Mouse (Mus musculus): ENCODE data around the gene Midn. TPM values are rescaled to one million over a fixed set of nuclear protein-coding genes. Genes with fewer than 3 reads are reported as not detected.

Midn gene
- polyA plus RNA-seq, 1 experiment from 2014 or later, result 31.9 TPM

GRCm38 (mm10) chr10:80172527-80173292 lies 24.6 kb downstream of the Midn start, which contains the start of gene 1600002K03Rik:
Gene 1600002K03Rik (plus strand): TSS chr10:80172944.
- H3K4me2 ChIP-seq, result peak within 1 kb of the TSS; percentile 72
- peak within 1 kb of the TSS; percentile 80 for H3K9ac ChIP-seq (ENCODE audit: low read depth, low read length)
- peaks cover 20% of the 10 kb centered on the region for H3K36me3 ChIP-seq (ENCODE audit: control insufficient read depth, insufficient read depth, low read length)
- 5% methylated on average over 35 of the region's 35 CpGs for WGBS (ENCODE audit: insufficient replicate concordance)
- H3K4me1 ChIP-seq (ENCODE audit: control insufficient read depth, insufficient read depth, low read length), result peaks cover 17% of the 10 kb centered on the region
- no peaks in the 10 kb centered on the region for H3K9me3 ChIP-seq (replicated peaks; ENCODE audit: control insufficient read depth, low read length)
- H3K27ac ChIP-seq (ENCODE audit: low read depth, low read length), result peak within 1 kb of the TSS; percentile 80
- no peaks in the 10 kb centered on the region for H3K27me3 ChIP-seq (ENCODE audit: control insufficient read depth, insufficient read depth, low read length)
- H3K4me3 ChIP-seq (ENCODE audit: low read depth, low read length), result peak within 1 kb of the TSS; percentile 65
- ATAC-seq (replicated peaks; ENCODE audit: insufficient number of reproducible peaks, low FRiP score, low TSS enrichment), result peak; percentile 65

GRCm38 (mm10) chr10:80173358-80173757 lies 25.3 kb downstream of the Midn start:
- H3K4me1 ChIP-seq (ENCODE audit: control insufficient read depth, insufficient read depth, low read length), result peaks cover 18% of the 10 kb centered on the region
- peak overlapping the region; percentile 65 for H3K4me3 ChIP-seq (ENCODE audit: low read depth, low read length)
- H3K9ac ChIP-seq (ENCODE audit: low read depth, low read length), result peak overlapping the region; percentile 80
- peaks cover 20% of the 10 kb centered on the region for H3K36me3 ChIP-seq (ENCODE audit: control insufficient read depth, insufficient read depth, low read length)
- no peaks in the 10 kb centered on the region for H3K27me3 ChIP-seq (ENCODE audit: control insufficient read depth, insufficient read depth, low read length)
- H3K9me3 ChIP-seq (replicated peaks; ENCODE audit: control insufficient read depth, low read length), result no peaks in the 10 kb centered on the region
- ATAC-seq (replicated peaks; ENCODE audit: insufficient number of reproducible peaks, low FRiP score, low TSS enrichment), result no peak
- H3K4me2 ChIP-seq, result peak overlapping the region; percentile 72
- H3K27ac ChIP-seq (ENCODE audit: low read depth, low read length), result 0 out of 2 replicates have a peak overlapping the region, but pooled peaks have one; percentile 80
- WGBS (ENCODE audit: insufficient replicate concordance), result 6% methylated on average over 11 of the region's 11 CpGs

- H3K4me2 ChIP-seq, result no peak overlapping the region
- 79% methylated on average over 10 of the region's 10 CpGs for WGBS (ENCODE audit: insufficient replicate concordance)
- H3K27me3 ChIP-seq (ENCODE audit: control insufficient read depth, insufficient read depth, low read length), result no peaks in the 10 kb centered on the region
- H3K9me3 ChIP-seq (replicated peaks; ENCODE audit: control insufficient read depth, low read length), result no peaks in the 10 kb centered on the region
- no peak overlapping the region for H3K9ac ChIP-seq (ENCODE audit: low read depth, low read length)
- no peak overlapping the region for H3K27ac ChIP-seq (ENCODE audit: low read depth, low read length)
- ATAC-seq (replicated peaks; ENCODE audit: insufficient number of reproducible peaks, low FRiP score, low TSS enrichment), result no peak
- H3K36me3 ChIP-seq (ENCODE audit: control insufficient read depth, insufficient read depth, low read length), result peaks cover 20% of the 10 kb centered on the region
- peaks cover 13% of the 10 kb centered on the region for H3K4me1 ChIP-seq (ENCODE audit: control insufficient read depth, insufficient read depth, low read length)
- H3K4me3 ChIP-seq (ENCODE audit: low read depth, low read length), result no peak overlapping the region
These were observed 26.0 kb downstream of the Midn start for GRCm38 (mm10) chr10:80173955-80174640.

GRCm38 (mm10) chr10:80174705-80175104 lies 26.6 kb downstream of the Midn start:
- Histone ChIP-seq H3K9ac (ENCODE audit: low read depth, low read length) (no peak overlapping the region), H3K4me3 (ENCODE audit: low read depth, low read length) (no peak overlapping the region; the same call in 1 of the 2 replicates), H3K9me3 (replicated peaks; ENCODE audit: control insufficient read depth, low read length) (no peaks in the 10 kb centered on the region), H3K27ac (ENCODE audit: low read depth, low read length) (peak overlapping the region; percentile 10; the same call in 1 of the 2 replicates), H3K36me3 (ENCODE audit: control insufficient read depth, insufficient read depth, low read length) (peaks cover 20% of the 10 kb centered on the region), H3K4me1 (ENCODE audit: control insufficient read depth, insufficient read depth, low read length) (peaks cover 9% of the 10 kb centered on the region), H3K4me2 (no peak overlapping the region), H3K27me3 (ENCODE audit: control insufficient read depth, insufficient read depth, low read length) (no peaks in the 10 kb centered on the region)
- 39% methylated on average over 2 of the region's 2 CpGs for WGBS (ENCODE audit: insufficient replicate concordance)
- no peak for ATAC-seq (replicated peaks; ENCODE audit: insufficient number of reproducible peaks, low FRiP score, low TSS enrichment)

GRCm38 (mm10) chr10:80175536-80176269 lies 27.6 kb downstream of the Midn start:
- H3K36me3 ChIP-seq (ENCODE audit: control insufficient read depth, insufficient read depth, low read length), result peaks cover 10% of the 10 kb centered on the region
- H3K9me3 ChIP-seq (replicated peaks; ENCODE audit: control insufficient read depth, low read length), result no peaks in the 10 kb centered on the region
- H3K9ac ChIP-seq (ENCODE audit: low read depth, low read length), result no peak overlapping the region
- H3K4me3 ChIP-seq (ENCODE audit: low read depth, low read length), result no peak overlapping the region
- H3K27ac ChIP-seq (ENCODE audit: low read depth, low read length), result no peak overlapping the region
- no peak for ATAC-seq (replicated peaks; ENCODE audit: insufficient number of reproducible peaks, low FRiP score, low TSS enrichment)
- H3K4me1 ChIP-seq (ENCODE audit: control insufficient read depth, insufficient read depth, low read length), result peaks cover 19% of the 10 kb centered on the region
- no peaks in the 10 kb centered on the region for H3K27me3 ChIP-seq (ENCODE audit: control insufficient read depth, insufficient read depth, low read length)
- no peak overlapping the region for H3K4me2 ChIP-seq
- WGBS (ENCODE audit: insufficient replicate concordance), result 19% methylated on average over 4 of the region's 4 CpGs

GRCm38 (mm10) chr10:80176270-80176834 lies 28.3 kb downstream of the Midn start:
- ATAC-seq (replicated peaks; ENCODE audit: insufficient number of reproducible peaks, low FRiP score, low TSS enrichment), result no peak
- no peak overlapping the region for H3K4me3 ChIP-seq (ENCODE audit: low read depth, low read length)
- H3K4me2 ChIP-seq, result no peak overlapping the region
- H3K4me1 ChIP-seq (ENCODE audit: control insufficient read depth, insufficient read depth, low read length), result peaks cover 20% of the 10 kb centered on the region
- no peak overlapping the region for H3K9ac ChIP-seq (ENCODE audit: low read depth, low read length)
- H3K27ac ChIP-seq (ENCODE audit: low read depth, low read length), result no peak overlapping the region
- no peaks in the 10 kb centered on the region for H3K27me3 ChIP-seq (ENCODE audit: control insufficient read depth, insufficient read depth, low read length)
- H3K9me3 ChIP-seq (replicated peaks; ENCODE audit: control insufficient read depth, low read length), result no peaks in the 10 kb centered on the region
- WGBS (ENCODE audit: insufficient replicate concordance), result 83% methylated on average over 5 of the region's 5 CpGs
- peaks cover 7% of the 10 kb centered on the region for H3K36me3 ChIP-seq (ENCODE audit: control insufficient read depth, insufficient read depth, low read length)

- H3K4me2 ChIP-seq, result no peak overlapping the region
- peak overlapping the region; percentile 29; the same call in 1 of the 2 replicates for H3K27ac ChIP-seq (ENCODE audit: low read depth, low read length)
- no peak for ATAC-seq (replicated peaks; ENCODE audit: insufficient number of reproducible peaks, low FRiP score, low TSS enrichment)
- H3K9ac ChIP-seq (ENCODE audit: low read depth, low read length), result peak overlapping the region; percentile 8; the same call in 1 of the 2 replicates
- H3K4me1 ChIP-seq (ENCODE audit: control insufficient read depth, insufficient read depth, low read length), result peaks cover 16% of the 10 kb centered on the region
- no peaks in the 10 kb centered on the region for H3K9me3 ChIP-seq (replicated peaks; ENCODE audit: control insufficient read depth, low read length)
- H3K27me3 ChIP-seq (ENCODE audit: control insufficient read depth, insufficient read depth, low read length), result no peaks in the 10 kb centered on the region
- H3K36me3 ChIP-seq (ENCODE audit: control insufficient read depth, insufficient read depth, low read length), result no peaks in the 10 kb centered on the region
- 62% methylated on average over 7 of the region's 7 CpGs for WGBS (ENCODE audit: insufficient replicate concordance)
- no peak overlapping the region for H3K4me3 ChIP-seq (ENCODE audit: low read depth, low read length)
These were observed 29.6 kb downstream of the Midn start for GRCm38 (mm10) chr10:80177441-80178279.

Measured in heart, embryonic 11.5 days (tissue).